Mouse (Mus musculus): ENCODE data around the gene Olfr904.
"Not testable (repeated sequence)": the region's sequence is repeated elsewhere in the genome, so short reads cannot be mapped to it uniquely, and the experiment has no call there.

The Olfr904 gene

GRCm38 (mm10) chr9:38462844-38463243 is at the start of gene Olfr904:
Olfr904 (plus strand) TSS chr9:38463144.
- no peak for DNase-seq (ENCODE audit: low spot score in 2 of 2)

GRCm38 (mm10) chr9:38413502-38413901 is 49.4 kb upstream of the Olfr904 start:
- not testable (repeated sequence) for DNase-seq (ENCODE audit: low spot score in 2 of 2)

DNA sequence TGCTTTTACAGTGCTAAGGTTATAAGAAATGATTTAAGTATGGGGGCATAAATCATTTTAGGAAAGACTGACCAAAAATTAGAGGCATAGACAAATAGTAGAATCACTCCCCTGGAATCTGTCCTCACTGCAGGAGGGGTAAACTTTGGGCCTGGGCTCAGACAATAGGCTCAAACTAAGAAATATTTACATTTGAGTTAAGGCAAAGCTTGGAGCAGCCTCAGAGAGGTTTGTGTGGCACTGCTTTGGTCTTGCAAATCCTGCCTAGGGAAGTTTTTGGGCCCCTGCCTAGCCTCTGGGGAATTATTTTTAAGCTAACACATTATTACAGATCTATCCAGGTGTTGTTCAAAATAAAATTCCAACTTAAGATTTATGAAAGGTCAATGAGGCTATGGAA is 39.1 kb upstream of the Olfr904 start:
- DNase-seq (ENCODE audit: low spot score in 2 of 2), result no peak

DNA sequence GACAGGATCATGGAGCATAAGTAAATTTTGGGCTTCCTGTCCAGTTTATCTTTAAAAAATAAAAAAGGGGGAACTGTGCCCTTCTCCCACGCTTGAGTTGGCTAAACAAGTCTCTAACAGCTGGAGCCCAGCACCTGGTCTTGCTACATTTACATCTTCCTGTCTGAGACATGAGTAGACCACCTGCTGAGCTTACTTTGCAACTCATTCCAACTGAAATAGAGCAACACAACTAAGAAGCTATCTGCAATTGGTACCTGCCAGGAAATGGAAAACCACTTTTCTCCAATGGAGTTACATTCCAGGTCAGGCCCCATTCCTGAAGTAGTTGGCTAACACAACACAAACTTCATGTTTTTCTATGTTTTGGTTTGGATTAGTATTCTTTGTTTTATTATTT is 35.9 kb upstream of the Olfr904 start:
- no peak for DNase-seq (ENCODE audit: low spot score in 2 of 2)

GRCm38 (mm10) chr9:38429155-38429554 is 33.8 kb upstream of the Olfr904 start, which contains the start of gene Olfr901:
Olfr901 (plus strand) TSS chr9:38429455.
- no peak for DNase-seq (ENCODE audit: low spot score in 2 of 2)

DNA sequence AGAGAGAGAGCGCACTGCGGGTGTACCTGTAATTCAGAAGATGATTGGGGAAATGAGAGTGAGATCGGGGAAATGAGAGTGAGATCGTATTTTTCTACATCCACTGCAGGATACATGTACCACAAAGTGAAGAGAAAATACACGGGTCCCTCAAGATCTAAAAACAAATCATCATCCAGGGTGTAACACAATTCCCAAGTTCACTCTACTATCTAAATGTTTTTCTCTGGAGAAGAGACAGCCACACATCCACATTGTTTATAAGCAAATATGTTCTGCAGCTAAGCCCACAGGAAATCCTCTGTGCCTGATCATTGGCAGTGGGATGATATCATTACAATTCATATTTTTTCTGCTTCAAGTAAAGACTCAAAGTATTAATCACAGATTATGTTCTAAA is 15.6 kb upstream of the Olfr904 start, which contains the start of gene Olfr902:
Gene Olfr902 (plus strand): TSS at position 301 of the 400 bp plus-strand sequence.
- DNase-seq (ENCODE audit: low spot score in 2 of 2), result no peak

DNA sequence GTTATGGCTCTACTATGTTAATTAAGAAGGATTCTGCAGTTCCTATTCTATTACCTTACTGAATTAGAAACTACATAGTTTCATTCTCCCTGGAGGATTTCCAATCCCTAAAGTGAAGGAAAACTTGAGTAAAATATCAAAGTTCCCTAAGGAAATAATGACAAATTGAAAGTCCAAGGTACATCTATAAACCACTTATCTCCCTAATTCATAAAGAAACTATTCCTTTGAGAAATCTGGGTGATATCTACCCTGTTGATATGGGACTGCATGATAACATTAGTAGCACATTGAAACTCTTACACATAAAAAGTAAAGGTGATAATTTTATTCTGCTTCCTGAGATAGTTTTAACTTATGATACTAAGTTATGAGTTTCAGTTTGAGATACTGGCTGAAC is 7.9 kb downstream of the Olfr904 start, which contains the start of gene Olfr905:
Gene Olfr905 (plus strand): TSS at position 301 of the 400 bp plus-strand sequence.
- DNase-seq (ENCODE audit: low spot score in 2 of 2), result no peak

GRCm38 (mm10) chr9:38486785-38487184 is 23.8 kb downstream of the Olfr904 start, which contains the start of gene Olfr906:
Olfr906 (plus strand) TSS chr9:38487085.
- DNase-seq (ENCODE audit: low spot score in 2 of 2), result no peak

DNA sequence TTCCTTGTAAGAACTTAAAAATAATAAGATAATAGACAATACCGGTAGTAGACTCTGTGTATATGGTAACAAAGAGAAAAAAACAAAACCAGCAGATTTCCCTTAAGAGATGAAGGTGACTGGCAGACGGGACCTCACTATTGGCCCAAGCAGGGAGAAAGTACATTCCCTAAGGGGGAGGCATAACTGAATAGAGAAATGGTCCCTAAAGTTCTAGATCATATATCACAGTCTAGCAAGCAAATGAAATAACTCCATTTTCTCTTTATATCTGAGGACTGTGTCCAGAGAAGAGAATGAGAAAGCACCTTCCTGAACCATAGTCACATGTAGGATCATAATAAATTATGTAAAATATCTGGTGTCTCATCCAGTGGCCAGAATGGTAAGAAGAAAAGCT is 32.6 kb downstream of the Olfr904 start, which contains the start of gene Olfr907:
Gene Olfr907 (plus strand): TSS at position 301 of the 400 bp plus-strand sequence.
- DNase-seq (ENCODE audit: low spot score in 2 of 2), result no peak

- DNase-seq (ENCODE audit: low spot score in 2 of 2), result no peak
These were observed 49.4 kb downstream of the Olfr904 start for GRCm38 (mm10) chr9:38512353-38512752.

Data from frontal cortex, postnatal 10 days (tissue).